Mouse (Mus musculus) spleen, postnatal 10 days (tissue): ENCODE results near the gene Adk.

ENCODE experiments used
- DNase-seq, 2 experiments: peaks; one replicate each; pipeline ENCODE4 v3.0.0; 2021 to 2022; ENCODE audit warnings: low spot score in 2 of 2

The Adk gene

GRCm38 (mm10) chr14:21152055-21152454 is 99.7 kb downstream of the Adk start:
- no peak for DNase-seq

GRCm38 (mm10) chr14:21165706-21166105 is 113.3 kb downstream of the Adk start:
- no peak for DNase-seq

GRCm38 (mm10) chr14:21166114-21166513 is 113.7 kb downstream of the Adk start:
- DNase-seq = no peak

- no peak for DNase-seq
Observed at GRCm38 (mm10) chr14:21173973-21174745, 121.8 kb downstream of the Adk start.

- DNase-seq = no peak
Observed at GRCm38 (mm10) chr14:21174804-21175203, 122.4 kb downstream of the Adk start.

- no peak for DNase-seq
Observed at GRCm38 (mm10) chr14:21177781-21178180, 125.4 kb downstream of the Adk start.

- DNase-seq = no peak
Observed at GRCm38 (mm10) chr14:21178356-21178755, 126.0 kb downstream of the Adk start.

GRCm38 (mm10) chr14:21181053-21181452 is 128.7 kb downstream of the Adk start:
- DNase-seq = no peak

- no peak for DNase-seq
Observed at GRCm38 (mm10) chr14:21191966-21192365, 139.6 kb downstream of the Adk start.

- DNase-seq = no peak
Observed at GRCm38 (mm10) chr14:21192749-21193148, 140.4 kb downstream of the Adk start.

- DNase-seq = no peak
Observed at GRCm38 (mm10) chr14:21194336-21194735, 142.0 kb downstream of the Adk start.

GRCm38 (mm10) chr14:21200850-21201249 is 148.5 kb downstream of the Adk start:
- DNase-seq = no peak

- DNase-seq = no peak
Observed at GRCm38 (mm10) chr14:21206472-21206871, 154.1 kb downstream of the Adk start.

- no peak for DNase-seq
Observed at GRCm38 (mm10) chr14:21221574-21222138, 169.3 kb downstream of the Adk start.

GRCm38 (mm10) chr14:21222206-21222605 is 169.8 kb downstream of the Adk start:
- DNase-seq = no peak

- DNase-seq = no peak
Observed at GRCm38 (mm10) chr14:21223456-21223855, 171.1 kb downstream of the Adk start.

GRCm38 (mm10) chr14:21223971-21224635 is 171.7 kb downstream of the Adk start:
- no peak for DNase-seq

- DNase-seq = no peak
Observed at GRCm38 (mm10) chr14:21237051-21237450, 184.7 kb downstream of the Adk start.

- no peak for DNase-seq
Observed at GRCm38 (mm10) chr14:21241105-21241504, 188.7 kb downstream of the Adk start.

- no peak for DNase-seq
Observed at GRCm38 (mm10) chr14:21251386-21251785, 199.0 kb downstream of the Adk start.

- no peak for DNase-seq
Observed at GRCm38 (mm10) chr14:21252326-21252886, 200.0 kb downstream of the Adk start.

- no peak for DNase-seq
Observed at GRCm38 (mm10) chr14:21253321-21253992, 201.1 kb downstream of the Adk start.
